Mouse (Mus musculus): ENCODE measurements around the gene Esp31. TPM values are rescaled to one million over a fixed set of nuclear protein-coding genes. Genes with fewer than 3 reads are reported as not detected.

The Esp31 gene
- not detected in 2 replicates for total RNA-seq (2014; rRNA removed)
- polyA plus RNA-seq (2015; fragmentation: Nextera tagmentation; extraction: Ambion mirVana): not detected in 2 replicates

DNA sequence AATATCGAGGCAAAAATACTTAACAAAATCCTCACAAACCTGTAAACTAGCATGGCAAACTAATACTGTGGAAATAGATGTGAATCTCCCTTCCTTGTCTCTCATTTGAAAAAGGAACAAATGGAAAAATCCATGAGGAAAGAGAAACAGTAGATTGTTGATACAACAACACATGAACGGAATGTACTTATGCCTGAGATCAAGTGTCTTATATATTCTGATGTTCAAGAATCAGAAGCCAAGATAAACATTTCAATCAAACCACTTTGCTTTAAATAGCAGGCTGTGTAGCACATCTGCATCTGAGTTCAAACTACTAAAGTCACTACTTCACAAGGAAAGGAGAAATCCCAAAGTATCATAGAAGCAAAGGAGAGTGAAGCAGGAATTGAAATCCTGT, at the start of gene Esp31:
Gene Esp31, plus strand, starts transcription at position 301 of the 400 bp plus-strand sequence.
- H3K4me2 ChIP-seq (ENCODE audit: low read depth): no peak within 1 kb of the TSS
- no peak for DNase-seq
- no peaks in the 10 kb centered on the region for H3K27me3 ChIP-seq (ENCODE audit: insufficient read depth, low read length)
- no peak within 1 kb of the TSS for H3K4me3 ChIP-seq (ENCODE audit: low read depth, low read length)
- no peak for ATAC-seq
- WGBS: 79% methylated on average over 2 of the region's 2 CpGs
- TF ChIP-seq CTCF (IDR thresholded peaks at IDR 0.05; ENCODE audit: low read depth): no peak
- no peaks in the 10 kb centered on the region for H3K4me1 ChIP-seq (ENCODE audit: insufficient read depth)
- H3K36me3 ChIP-seq (ENCODE audit: insufficient read depth): no peaks in the 10 kb centered on the region
- no peak within 1 kb of the TSS for H3K9ac ChIP-seq
- H3K9me3 ChIP-seq (ENCODE audit: low read length): no peaks in the 10 kb centered on the region; the same call in 1 of the 2 replicates
- H3K27ac ChIP-seq (ENCODE audit: low read depth, low read length): no peak within 1 kb of the TSS

Other genes with a start within 250 kb of the Esp31 start
- gene Esp36, start 219.3 kb upstream of the Esp31 start, total RNA-seq (2014; rRNA removed): not detected in 2 replicates
- gene Esp36, start 219.3 kb upstream of the Esp31 start, polyA plus RNA-seq (2015; fragmentation: Nextera tagmentation; extraction: Ambion mirVana): not detected in 2 replicates
- not detected in 2 replicates for gene Esp34, start 85.3 kb upstream of the Esp31 start, total RNA-seq (2014; rRNA removed)
- gene Esp34, start 85.3 kb upstream of the Esp31 start, polyA plus RNA-seq (2015; fragmentation: Nextera tagmentation; extraction: Ambion mirVana): not detected in 2 replicates